Mouse (Mus musculus): ENCODE results near the gene F12.

The F12 gene

DNA sequence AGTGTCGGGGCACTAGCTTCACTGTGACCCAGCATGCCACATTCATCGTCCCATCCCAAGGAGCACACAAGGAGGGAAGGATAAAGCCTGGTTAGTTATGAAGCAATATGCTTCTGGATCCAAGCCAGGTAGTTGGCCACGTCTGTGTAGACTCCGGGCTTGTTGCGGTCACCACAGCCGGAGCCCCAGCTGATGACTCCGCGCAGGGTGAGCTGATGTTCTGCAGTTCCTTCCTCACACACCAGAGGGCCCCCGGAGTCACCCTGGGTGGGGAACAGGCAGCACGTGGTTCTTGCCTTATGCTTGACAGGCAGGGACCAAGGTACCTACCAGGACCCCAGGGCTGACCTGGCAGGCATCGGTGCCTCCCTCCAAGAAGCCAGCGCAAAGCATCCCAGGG lies 8.6 kb downstream of the F12 start:
- peak; percentile 80 for ATAC-seq (ENCODE audit: insufficient number of reproducible peaks, low FRiP score, low TSS enrichment)

DNA sequence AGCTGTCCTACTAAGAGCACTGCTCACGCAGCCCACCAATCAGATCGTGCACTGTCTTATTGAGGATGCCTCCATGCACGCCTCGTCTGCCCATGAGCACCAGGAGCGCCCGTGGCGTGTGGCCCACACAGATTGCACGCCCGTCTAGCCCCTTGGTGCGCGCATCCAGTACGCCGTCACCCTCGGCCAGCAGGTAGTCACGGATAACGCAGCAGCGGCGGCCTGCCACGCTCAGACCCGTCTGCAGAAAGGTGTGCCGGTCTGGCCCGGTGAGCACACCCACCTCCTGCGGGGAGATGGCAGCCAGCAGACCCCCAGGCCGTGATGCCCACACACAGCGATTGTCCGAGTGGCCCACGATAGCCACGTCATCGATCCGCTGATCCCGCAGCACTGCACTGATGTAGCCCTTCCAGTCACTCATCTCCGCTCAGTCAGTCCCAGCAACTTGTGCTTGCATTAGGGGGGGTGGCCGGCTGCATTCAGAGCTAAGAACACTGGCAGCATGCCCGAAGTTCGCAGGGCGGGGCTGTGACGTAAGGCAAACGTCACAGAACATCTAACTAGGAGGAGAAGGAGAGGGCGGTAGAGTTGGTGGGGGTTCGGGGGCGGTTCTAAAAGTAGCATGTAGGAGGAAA lies 11.7 kb downstream of the F12 start, which contains the start of gene Pfn3:
Pfn3 (minus strand) TSS at position 490 of the 638 bp plus-strand sequence.
- ATAC-seq (ENCODE audit: insufficient number of reproducible peaks, low FRiP score, low TSS enrichment), result no peak

DNA sequence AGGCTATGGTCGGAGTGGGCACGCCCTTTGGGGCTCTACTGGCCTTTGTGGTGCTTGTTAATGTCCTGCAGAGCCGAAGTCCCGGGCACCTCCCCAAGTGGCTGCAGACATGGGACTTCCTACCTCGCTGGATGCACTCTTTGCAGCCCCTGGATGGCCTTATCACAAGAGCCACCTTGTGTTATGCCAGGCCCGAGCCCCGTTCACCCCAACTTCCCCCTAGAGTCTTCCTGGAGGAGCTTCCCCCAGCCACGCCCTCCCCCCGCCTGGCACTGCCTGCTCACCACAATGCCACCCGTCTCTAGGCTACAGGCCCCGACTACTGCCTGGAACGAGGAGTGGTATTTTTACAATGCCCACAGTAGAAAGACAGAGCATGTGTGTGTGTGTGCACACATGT lies 13.3 kb downstream of the F12 start:
- ATAC-seq (ENCODE audit: insufficient number of reproducible peaks, low FRiP score, low TSS enrichment), result no peak

DNA sequence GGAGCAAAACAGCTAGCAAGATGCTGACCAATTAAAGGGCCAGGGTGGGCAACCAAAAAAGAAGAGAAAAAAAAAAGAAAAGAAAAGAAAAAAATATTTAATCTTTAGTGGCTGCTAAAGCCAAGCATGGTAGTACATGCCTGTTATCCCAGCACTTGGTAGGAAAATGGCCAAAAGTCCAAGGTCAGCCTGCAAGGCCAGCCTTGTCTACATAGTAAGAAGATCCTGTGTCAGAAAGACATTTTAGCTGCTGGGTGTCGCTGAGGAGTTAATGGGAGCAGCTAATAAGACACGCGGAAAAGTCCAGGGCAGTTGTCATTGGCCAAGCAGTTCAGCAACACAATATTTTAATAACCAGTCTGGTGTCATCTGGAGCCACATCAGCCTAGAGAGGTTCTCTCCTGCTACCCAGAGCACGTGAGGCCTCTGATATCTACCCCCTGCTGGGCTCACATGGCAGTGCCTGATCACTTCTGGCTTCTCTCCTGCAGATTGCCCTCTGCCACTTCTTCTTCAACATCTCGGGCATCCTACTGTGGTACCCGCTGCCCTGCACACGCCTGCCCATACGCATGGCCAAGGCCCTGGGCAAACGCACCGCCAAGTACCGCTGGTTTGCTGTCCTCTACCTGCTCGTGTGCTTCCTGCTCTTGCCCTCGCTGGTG lies 13.8 kb downstream of the F12 start:
- no peak for ATAC-seq (ENCODE audit: insufficient number of reproducible peaks, low FRiP score, low TSS enrichment)

DNA sequence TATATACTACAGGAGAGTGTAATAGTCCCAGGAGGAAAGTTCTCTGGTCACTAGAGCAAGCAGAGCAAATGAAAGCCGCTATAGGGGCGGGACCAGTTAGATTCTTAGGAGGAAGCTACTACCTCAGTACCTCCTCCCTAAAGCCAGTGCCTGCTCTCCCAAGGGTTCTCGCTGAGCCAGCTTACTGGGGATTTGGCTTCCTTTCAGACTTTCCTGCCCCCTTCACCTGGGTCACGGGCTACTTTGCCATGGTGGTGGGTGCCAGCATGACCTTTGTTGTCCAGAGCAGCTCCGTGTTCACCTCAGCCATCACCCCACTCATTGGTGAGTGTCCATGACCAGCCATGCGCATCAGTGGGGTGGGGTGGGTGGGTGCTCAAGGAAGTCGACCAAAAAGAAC lies 14.8 kb downstream of the F12 start:
- no peak for ATAC-seq (ENCODE audit: insufficient number of reproducible peaks, low FRiP score, low TSS enrichment)

DNA sequence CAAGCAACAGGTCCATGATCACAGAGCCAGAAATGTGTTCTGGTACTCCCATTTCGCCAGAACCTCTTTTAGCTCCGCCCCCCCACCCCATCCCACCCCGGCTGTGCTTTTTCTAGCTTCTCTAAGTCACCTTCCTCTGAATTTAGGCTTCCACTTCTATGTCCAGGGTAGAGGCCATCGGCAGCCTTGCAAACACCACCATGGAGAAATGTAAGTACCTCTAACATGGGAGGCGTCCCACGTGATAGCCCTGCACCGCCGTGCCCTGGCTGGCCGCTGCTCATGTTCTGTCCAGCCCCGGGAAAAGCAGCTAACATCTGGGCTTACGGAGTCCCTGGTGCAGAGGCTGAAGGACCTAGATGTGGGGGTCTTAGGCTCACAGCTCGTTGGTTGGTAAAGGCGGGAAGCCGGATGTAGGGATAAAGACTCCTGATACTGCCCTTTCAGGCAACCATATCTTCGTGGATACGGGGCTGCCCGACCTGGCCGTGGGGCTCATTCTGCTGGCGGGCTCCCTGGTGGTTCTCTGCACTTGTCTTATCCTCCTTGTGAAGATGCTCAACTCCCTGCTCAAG lies 18.0 kb downstream of the F12 start:
- no peak for ATAC-seq (ENCODE audit: insufficient number of reproducible peaks, low FRiP score, low TSS enrichment)

DNA sequence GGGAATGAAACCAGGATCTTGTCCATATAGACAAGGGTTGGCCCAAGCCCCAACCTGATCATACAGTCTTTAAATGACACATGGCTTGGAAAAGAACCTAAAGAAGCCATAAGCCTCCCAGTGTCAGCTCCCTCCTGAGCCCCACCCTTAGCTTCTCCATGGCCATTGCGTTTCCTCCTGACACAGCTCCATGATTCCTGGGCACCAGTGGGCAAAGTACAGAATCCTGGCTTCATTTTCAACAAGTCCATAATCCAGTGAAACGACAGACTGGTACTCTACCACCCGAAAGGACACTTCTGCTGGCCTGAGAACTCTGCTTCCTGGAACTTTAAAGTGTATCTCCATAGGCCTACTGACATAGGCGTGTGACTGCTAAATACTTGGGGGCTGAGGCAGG lies 19.3 kb downstream of the F12 start:
- ATAC-seq (ENCODE audit: insufficient number of reproducible peaks, low FRiP score, low TSS enrichment), result no peak

DNA sequence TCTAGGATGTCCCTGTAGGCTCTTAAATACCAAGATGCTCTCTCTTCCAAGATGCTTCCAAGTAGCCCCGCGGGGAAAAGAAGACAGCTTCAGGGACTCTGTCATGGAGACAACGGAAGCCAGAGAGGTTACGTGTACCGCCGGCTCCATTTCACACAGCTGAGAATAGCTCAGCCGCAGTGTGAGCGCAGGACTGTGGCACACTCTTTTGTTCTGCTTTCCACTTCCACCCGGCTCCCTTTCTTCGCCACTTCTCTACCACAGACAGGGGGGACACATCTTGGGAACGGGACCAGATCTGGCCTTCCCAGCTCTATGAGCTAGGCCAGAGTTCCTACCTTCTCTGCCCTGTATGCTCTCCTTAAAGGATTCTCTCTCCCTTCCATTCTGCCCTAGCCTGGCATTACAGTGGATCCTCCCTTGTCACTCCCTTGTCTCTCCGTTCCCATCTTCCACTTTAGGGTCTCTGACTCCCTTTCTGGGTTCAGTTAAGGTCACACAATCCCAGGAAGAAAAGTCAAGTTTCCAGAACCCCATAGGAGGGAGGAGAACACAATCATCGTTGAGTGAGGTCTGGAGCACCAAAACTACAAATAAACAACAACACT lies 20.7 kb downstream of the F12 start:
- ATAC-seq (ENCODE audit: insufficient number of reproducible peaks, low FRiP score, low TSS enrichment), result no peak

DNA sequence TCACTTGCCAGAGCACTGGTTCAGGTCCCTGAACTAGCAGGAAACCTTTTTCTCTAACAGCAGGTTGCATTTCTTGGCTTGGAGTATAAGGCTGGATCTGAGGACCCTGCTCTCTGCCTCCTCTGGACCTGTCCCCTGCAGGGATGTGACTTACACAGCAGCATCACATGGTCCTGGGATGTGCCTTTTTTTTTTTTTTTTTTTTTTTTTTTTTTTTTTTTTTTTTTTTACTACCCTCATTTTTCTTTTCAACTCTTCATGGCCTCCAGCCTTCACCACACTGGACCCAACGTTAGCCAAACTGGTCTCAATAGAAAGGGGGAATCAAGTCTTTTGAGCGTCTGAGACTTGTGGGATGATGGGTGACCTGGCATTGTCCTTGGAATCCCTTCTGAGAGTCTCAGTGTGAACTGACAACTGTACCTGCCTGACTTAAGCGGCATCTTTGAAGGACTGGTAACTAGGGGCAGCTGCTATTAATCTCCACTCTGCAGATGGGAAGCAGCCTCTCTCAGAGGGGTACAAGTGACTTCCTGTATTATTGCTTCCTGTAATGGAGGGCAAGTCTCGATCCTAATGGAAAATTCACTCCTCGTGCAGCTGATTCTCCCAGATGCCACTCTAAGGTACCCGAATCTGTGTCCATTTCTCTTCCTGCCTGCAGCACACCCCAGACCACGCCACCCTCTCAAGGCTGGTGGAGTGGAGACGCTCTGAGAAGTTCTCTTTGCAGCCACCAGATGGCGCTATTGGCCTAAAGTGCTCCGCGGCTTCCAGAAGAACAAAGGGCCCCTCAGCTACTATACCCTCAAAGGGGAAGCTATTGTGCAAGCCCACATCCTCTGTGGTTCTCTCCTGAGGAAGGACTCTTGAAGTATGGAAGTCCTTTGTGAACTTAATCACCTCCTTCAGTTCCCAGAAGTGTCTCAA lies 21.5 kb downstream of the F12 start:
- ATAC-seq (ENCODE audit: insufficient number of reproducible peaks, low FRiP score, low TSS enrichment), result peak; percentile 45; the same call in 1 of the 2 replicates

DNA sequence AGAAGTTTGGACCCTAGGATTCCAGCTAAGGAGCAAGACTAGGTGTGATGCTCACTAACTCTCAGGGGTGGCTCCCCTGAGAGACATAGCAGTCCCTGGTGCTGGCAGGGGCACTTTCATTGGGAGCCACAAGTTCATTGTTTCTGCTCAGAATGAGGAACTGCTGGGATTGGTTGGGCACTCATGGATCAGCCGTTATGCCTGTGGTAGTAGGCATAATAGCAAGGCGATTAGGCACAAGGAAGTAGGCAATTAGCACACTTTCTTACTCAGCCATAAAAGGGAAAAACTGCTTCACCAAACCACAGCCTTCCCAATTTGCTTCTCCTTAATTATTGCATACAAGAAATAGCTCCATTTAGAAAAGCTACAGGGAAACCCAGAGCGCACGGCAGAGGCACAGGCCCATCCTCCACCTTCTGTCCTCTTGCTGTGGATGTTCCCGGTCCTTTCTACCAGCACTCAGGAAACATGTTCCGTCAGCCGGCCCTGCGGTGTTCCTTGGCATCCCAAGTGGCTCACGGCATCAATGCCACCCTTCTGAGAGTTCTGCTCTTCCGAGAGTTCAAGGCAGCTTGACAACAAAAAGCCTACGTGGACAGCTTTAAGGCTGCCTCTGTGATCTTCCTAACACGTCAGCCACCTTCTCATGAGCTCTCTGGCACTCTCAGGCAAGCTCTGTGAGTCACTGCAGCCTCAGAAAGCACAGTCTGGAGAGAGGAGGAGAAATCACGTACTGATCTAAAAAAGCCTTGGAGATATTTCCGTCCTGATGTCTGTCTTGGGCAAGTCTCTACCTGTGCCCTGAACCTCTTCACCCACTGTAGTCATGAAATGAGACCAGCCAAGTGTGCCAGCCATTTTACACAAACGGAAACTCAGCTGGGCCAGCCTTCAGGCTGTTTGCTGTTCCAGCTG lies 22.4 kb downstream of the F12 start:
- no peak for ATAC-seq (ENCODE audit: insufficient number of reproducible peaks, low FRiP score, low TSS enrichment)

DNA sequence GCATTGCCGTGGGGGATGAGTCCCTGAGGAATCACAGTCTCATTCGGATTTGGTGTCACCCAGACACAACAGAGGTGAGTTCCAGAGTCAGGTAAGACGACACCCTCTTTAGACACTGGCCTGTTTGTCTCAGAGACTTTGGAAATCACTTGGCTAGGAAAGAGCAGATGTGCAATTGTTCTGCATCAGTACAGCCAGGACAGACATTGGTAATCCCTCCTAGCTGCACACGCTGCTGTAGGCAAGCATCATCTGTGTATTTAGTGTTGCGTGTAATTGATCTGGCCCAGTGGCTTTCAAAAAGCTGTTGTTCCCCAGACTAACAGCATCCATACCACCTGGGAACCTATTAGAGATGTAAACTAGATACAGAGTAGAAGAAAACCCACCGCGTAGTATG lies 23.3 kb downstream of the F12 start:
- ATAC-seq (ENCODE audit: insufficient number of reproducible peaks, low FRiP score, low TSS enrichment), result no peak

DNA sequence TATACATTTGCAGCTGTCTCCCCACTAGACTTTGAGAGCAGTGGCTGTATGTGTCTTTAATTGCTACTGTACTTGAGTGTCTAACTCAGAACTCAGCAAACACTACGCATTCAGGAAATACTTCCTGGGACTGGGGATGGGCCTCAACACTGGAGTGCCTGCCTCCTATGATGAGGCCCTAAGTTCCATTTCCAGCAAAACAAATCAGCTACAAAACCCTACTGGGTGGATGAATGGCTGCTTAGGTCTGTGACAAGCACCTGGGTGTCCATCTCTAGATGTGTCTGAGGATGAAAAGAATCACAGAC lies 26.6 kb downstream of the F12 start:
- ATAC-seq (ENCODE audit: insufficient number of reproducible peaks, low FRiP score, low TSS enrichment), result no peak

DNA sequence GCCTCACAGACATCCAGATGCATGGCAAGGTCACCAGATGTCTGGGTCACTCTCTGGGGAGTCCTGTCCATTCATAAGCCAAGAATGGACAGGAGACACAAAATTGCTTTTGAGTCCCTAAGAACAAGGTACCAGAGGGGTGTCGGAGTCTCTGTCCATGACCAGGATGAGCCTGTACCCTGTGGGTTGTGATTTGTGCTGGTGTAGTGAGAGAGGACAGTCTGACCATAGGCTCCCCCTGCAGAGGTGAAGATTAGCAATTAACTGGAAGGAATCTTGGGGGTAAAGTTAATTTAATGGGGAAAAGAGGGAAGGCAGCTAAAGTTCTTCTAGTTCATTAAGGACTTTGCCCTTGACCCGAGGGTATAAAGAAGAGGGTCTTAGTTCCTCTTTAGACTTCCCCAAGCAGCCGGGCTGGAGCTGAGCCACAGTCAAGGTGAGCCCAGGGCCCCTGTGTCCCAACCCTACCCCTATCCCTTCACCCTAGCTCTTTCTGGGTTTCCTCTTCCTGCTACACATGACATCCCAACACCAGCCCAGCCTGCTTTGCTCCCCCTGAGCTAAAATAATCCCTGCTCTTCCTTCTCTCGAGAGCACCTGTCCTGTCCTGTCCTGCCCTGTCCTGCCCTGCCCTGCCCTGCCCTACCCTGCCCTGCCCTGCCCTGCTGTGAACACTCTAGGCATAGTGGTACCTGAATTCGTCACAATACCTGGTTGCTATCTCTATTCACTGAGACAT lies 27.1 kb downstream of the F12 start:
- no peak for ATAC-seq (ENCODE audit: insufficient number of reproducible peaks, low FRiP score, low TSS enrichment)

DNA sequence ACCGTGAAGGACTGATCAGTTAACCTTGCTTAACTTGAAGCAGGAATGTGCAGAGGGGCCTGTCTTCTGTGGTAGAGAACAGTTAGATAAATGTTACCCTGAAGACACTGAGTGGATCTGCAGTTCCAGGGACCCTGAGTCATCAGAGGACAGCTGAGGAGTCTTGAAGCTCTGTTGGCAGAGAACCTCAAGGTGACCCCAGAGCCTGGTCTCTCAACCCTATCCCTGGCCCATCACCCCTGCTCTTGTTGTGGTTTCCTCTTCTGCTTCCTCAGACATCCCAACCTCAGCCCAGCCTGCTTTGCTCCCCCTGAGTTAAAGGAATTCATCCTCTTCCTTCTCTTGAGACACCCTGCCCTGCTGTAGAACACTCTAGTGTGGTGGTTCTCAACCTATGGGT lies 28.5 kb downstream of the F12 start, which contains the start of gene Slc34a1:
Slc34a1 (plus strand) TSS at position 100 of the 400 bp plus-strand sequence.
- no peak for ATAC-seq (ENCODE audit: insufficient number of reproducible peaks, low FRiP score, low TSS enrichment)

DNA sequence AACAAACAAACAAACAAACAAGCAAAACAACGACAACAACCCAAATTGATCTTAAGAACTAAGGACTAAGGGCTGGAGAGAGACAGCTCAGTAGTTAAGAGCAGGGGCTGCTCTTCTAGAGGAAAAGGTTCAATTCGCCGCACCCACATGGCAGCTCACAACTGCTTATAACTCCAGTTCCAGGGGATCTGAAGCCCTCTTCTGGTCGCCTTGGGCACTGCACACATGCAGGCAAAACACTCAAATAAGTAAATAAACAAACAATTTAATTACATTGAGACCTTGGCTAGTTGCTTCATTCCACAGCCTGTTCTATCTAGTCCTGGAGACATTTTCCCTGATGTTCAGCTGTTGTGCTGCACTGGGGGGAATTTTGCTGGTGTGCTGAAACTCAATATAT lies 33.7 kb downstream of the F12 start:
- ATAC-seq (ENCODE audit: insufficient number of reproducible peaks, low FRiP score, low TSS enrichment), result no peak

DNA sequence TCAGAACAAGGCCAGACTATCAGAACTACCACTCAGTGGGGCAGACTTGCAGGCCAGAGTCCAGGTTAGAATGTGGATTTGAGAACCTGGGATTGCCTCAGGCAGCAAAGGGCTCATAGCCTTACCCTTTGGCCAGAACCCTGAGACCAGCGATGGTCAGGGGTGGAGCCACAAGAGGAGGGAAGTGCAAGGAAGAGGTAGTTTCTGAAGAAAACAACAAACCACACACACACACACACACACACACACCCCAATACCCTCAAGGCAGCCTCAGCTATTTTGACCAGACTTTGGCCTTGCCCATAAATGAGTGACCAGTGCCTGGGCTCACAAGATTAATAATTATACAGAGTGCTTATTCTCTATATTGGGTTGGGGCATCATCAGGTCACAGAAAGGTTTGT lies 35.0 kb downstream of the F12 start:
- no peak for ATAC-seq (ENCODE audit: insufficient number of reproducible peaks, low FRiP score, low TSS enrichment)

DNA sequence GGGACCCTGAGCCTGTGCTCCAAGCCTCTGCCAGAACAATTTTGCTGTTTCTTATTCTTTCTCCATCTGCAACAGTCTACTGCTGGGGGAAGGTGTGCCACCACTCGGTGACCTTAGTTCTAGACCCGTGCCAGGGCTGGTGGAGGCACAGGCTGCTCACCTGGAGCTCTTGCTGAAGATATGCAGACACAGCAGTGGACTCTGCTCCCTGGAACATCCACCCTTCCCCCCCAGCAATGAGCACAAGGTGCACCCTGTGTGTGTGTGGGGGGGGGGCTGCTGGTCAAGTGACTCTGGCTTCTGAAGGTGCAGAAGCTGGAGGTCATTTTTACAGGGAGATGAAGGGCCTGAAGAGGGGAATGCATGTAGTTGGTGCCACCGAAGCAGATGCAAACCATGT lies 35.9 kb downstream of the F12 start:
- no peak for ATAC-seq (ENCODE audit: insufficient number of reproducible peaks, low FRiP score, low TSS enrichment)

DNA sequence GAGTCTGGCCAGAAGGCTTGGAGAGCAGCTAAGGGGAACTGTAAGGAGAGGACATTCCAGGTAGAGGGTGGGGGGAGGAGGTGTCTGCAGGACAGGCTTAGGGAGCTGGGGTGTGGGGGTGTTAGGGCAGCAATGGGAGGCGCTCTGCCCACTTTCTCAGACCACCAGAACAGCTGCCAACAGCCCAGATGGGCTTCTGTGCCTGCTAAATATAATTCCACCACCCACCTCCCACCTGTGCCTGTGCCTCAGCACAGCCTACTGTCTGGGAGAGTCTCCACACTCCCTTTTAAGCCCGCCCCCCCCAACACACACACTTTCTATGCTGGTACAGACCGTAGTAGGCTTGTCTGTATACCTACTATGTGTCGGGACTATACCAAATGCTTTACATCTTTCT lies 44.8 kb downstream of the F12 start:
- no peak for ATAC-seq (ENCODE audit: insufficient number of reproducible peaks, low FRiP score, low TSS enrichment)

Data from cerebellum, adult (tissue).